Mouse (Mus musculus): ENCODE measurements at regions not wholly inside any gene's neighbourhood (a gene's known extent, or its start where the extent isn't known, plus 50 kb on each side); places are given as distances from the start of the nearest gene placed in this dataset.

DNA sequence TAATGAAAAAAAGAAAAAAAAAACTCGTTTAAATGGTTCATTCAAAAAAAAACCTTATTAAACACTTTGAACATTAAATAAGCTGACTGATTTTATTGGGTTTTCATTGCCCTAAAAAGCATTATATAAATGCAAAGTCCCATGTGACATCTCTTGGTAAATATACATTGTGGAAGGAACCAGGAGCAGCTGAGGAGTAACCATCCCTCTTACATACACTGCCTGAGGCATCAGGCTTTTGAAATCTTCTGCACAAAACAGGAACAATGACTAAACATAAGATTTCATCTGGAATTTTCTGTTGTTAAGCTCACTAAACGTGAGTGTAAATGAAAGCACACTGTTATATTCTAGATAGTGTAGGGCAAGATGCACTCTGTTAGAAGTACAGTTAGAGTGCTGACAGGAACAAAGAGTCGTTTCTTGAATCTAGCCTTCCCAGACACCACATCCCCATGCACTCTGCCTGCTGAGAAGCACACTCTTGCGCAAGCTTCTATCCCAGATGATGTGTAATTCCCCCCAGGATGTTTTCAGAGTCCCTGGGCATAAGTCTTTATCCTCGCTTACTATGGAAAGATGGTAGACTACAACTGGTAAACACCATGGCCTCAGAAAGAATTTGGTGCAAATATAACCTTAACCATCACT is 125.0 kb upstream of the BC052040 start:
- no peaks in the 10 kb centered on the region for H3K4me1 ChIP-seq (ENCODE audit: control insufficient read depth, insufficient read depth, low read length)
- no peak overlapping the region for H3K4me3 ChIP-seq (ENCODE audit: insufficient read depth, low read length)
- H3K27ac ChIP-seq (ENCODE audit: insufficient read depth, low read depth, low read length), result no peak overlapping the region
- TF ChIP-seq POLR2A (IDR thresholded peaks at IDR 0.05; ENCODE audit: borderline replicate concordance, low read depth, low read length) (no peak), CTCF (IDR thresholded peaks at IDR 0.05; ENCODE audit: low read depth, low read length) (no peak)

DNA sequence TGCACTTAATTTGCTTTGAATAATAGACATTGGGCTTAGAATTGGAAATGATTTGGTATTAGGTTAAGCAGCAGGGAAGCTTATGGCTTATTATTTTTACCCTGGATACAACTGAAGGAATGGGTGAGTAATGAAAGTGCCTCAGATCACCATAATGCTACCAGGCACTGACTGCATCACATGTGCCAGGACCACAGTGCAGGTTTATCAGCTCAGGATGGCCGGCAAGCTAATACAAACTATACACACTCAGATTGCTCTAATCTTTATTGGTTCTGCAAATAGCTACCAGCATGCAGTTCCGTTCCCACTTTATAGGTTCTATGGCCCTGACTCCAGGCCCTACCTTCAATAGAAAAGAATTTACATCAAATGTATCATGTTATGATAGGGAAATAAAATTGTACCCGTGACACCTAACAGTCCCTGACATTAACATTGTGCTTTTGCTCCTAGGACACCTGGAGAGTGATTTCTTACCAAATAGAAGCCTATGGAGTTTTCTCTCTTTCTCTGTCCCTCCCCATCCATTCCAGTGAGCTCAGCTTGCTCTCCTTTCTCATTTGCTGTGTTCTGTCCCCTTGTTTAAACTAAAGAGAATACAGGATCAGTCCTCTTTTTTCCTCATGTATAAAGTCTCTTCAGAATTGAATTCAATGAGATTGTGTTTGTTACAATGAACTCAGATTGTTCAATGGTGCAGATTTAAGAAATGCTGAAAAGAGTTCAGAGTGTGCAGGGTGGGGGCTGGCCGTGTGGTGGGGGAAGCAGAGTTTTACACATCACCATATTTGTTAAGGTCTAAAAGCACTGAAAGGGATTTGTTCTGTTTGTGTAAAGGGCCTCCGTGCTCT is 121.3 kb upstream of the BC052040 start:
- H3K27ac ChIP-seq (ENCODE audit: insufficient read depth, low read depth, low read length), result no peak overlapping the region
- TF ChIP-seq CTCF (IDR thresholded peaks at IDR 0.05; ENCODE audit: low read depth, low read length) (no peak), POLR2A (IDR thresholded peaks at IDR 0.05; ENCODE audit: borderline replicate concordance, low read depth, low read length) (no peak)
- no peak overlapping the region for H3K4me3 ChIP-seq (ENCODE audit: insufficient read depth, low read length)
- no peaks in the 10 kb centered on the region for H3K4me1 ChIP-seq (ENCODE audit: control insufficient read depth, insufficient read depth, low read length)

DNA sequence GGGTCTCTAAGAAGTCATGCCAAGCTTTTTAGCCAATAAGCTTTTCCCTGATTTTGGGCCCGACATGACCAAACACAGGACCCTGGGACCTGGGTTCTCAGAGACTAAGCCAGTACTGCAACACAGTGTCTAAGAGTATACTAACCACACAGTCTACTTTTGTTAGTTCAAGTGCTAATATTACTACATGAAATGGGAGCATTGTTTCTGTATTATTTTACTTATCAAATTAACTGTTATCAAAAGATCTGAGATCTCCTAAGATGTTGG is 120.7 kb upstream of the BC052040 start:
- TF ChIP-seq POLR2A (IDR thresholded peaks at IDR 0.05; ENCODE audit: borderline replicate concordance, low read depth, low read length) (no peak), CTCF (IDR thresholded peaks at IDR 0.05; ENCODE audit: low read depth, low read length) (no peak)
- Histone ChIP-seq H3K4me1 (ENCODE audit: control insufficient read depth, insufficient read depth, low read length) (no peaks in the 10 kb centered on the region), H3K4me3 (ENCODE audit: insufficient read depth, low read length) (no peak overlapping the region), H3K27ac (ENCODE audit: insufficient read depth, low read depth, low read length) (no peak overlapping the region)

DNA sequence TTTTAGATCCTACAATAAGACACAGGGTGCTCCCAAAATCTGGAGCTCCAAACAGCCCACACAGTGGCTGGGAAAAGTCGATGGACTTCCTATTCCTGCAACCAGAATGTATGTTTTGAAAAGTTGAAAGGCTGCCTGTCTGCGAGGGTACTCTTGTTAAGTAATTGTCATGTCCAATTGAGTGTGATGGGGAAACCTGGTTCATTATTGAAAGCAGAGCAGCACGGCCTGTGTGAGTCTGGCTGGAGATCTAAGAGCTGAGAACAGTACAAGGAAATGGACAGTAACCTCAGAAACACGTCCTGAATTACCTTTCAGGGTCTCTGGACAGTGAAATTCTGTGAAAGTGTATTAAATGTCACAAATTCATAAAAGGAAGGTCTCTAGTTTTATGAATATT is 115.3 kb upstream of the BC052040 start:
- Histone ChIP-seq H3K4me3 (ENCODE audit: insufficient read depth, low read length) (no peak overlapping the region), H3K27ac (ENCODE audit: insufficient read depth, low read depth, low read length) (no peak overlapping the region), H3K4me1 (ENCODE audit: control insufficient read depth, insufficient read depth, low read length) (no peaks in the 10 kb centered on the region)
- TF ChIP-seq CTCF (IDR thresholded peaks at IDR 0.05; ENCODE audit: low read depth, low read length) (no peak), POLR2A (IDR thresholded peaks at IDR 0.05; ENCODE audit: borderline replicate concordance, low read depth, low read length) (no peak)

DNA sequence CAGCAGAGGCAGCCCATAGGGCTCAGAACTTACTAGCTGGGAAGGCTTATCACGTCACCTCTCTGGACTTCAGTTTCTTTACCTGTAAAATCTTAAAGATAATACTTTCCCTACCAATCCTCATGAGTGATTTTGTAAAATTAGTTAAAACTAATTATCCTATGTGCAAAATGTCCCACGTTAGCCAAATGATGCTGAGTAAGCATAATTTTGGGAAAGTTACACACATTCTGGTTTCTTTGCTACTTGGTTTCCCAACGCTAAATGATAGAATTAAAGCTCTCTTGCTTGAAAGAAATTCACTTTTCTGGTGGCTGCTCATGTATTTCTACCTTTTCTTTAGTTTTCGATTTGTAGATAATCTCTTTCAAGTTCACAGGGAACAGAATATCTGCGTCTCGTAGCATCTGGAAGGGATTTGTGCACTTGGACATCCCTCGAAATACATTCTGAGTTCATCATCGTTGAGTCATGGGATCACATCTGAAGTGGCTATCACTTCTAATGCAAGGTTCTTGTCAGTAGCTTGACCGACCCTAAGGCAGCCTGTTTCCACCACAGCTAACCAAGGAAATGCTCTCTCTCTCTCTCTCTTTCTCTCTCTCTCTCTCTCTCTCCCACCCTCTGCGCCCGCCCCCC is 114.3 kb upstream of the BC052040 start:
- H3K4me1 ChIP-seq (ENCODE audit: control insufficient read depth, insufficient read depth, low read length), result no peaks in the 10 kb centered on the region
- H3K4me3 ChIP-seq (ENCODE audit: insufficient read depth, low read length), result no peak overlapping the region
- H3K27ac ChIP-seq (ENCODE audit: insufficient read depth, low read depth, low read length), result no peak overlapping the region
- TF ChIP-seq POLR2A (IDR thresholded peaks at IDR 0.05; ENCODE audit: borderline replicate concordance, low read depth, low read length) (no peak), CTCF (IDR thresholded peaks at IDR 0.05; ENCODE audit: low read depth, low read length) (no peak)

DNA sequence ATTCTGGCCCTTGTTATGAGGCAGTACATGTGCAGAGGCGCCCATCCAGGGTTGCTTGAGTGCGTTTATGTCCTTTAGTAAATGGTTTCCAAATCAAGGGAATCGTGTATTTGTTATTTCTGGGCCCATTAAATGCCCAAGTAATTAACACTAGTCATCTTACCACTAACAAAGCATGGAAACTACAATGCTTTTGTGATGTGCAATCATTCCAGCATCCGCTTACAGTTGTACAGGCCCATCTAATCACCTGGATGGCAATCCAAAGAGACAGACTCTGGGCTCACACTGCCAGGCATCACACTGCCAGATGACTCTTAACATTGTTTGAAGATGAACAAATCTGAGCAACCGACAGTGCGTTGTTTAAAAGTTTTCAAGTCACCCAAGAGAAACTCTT is 113.6 kb upstream of the BC052040 start:
- Histone ChIP-seq H3K27ac (ENCODE audit: insufficient read depth, low read depth, low read length) (no peak overlapping the region), H3K4me3 (ENCODE audit: insufficient read depth, low read length) (no peak overlapping the region), H3K4me1 (ENCODE audit: control insufficient read depth, insufficient read depth, low read length) (no peaks in the 10 kb centered on the region)
- no peak for TF ChIP-seq CTCF (IDR thresholded peaks at IDR 0.05; ENCODE audit: low read depth, low read length)
- no peak for TF ChIP-seq POLR2A (IDR thresholded peaks at IDR 0.05; ENCODE audit: borderline replicate concordance, low read depth, low read length)

DNA sequence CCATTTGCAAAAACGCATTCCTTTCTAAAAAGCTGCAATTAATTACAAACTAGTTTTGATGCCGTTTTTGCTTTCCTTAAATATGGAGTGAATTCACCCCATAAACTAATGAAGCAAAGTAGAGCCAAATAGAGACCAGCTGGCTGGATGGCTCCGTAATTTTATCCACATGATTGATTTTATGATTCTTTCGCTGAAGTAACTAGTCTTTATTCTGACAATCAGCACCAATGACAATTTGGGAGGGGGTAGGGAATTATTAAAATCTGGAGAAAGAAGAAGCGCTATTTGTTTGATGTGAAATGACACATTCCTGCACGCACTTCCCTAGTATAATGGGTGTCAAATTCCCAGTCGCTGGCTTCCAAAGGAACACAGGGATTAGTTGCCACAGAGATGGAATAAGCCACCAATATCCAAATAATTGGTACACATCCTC is 113.0 kb upstream of the BC052040 start:
- TF ChIP-seq POLR2A (IDR thresholded peaks at IDR 0.05; ENCODE audit: borderline replicate concordance, low read depth, low read length) (no peak), CTCF (IDR thresholded peaks at IDR 0.05; ENCODE audit: low read depth, low read length) (no peak)
- Histone ChIP-seq H3K4me3 (ENCODE audit: insufficient read depth, low read length) (no peak overlapping the region), H3K27ac (ENCODE audit: insufficient read depth, low read depth, low read length) (no peak overlapping the region), H3K4me1 (ENCODE audit: control insufficient read depth, insufficient read depth, low read length) (no peaks in the 10 kb centered on the region)

DNA sequence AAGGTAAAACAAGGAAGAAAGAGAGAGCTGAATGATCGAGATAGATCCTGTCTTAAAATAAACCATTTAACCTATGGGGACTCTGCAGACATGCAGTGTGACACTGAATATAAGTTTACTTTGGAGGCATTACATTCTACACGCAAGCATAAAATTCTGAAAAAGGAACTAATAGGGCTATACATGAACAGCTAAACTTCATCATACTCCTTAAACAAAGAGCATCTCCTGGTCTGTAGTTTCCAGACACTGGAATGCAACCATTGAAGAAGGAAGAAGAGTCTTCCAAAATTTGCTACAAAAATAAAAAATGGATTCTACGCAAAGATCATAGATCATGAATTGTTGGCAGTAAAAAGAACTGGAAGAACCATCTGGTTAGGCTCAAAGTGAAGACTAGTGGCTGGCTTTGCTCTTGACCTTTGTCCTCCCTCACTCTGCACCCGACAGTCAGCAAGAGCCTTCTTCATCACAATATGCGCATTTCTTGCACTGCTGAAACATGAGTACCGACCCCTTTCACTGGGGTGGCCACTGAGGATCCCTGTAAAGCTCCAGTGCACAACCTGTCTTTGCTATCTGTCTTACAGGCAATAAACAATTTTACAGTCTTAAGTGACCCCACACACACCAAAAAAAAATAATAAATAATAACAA is 112.2 kb upstream of the BC052040 start:
- Histone ChIP-seq H3K4me1 (ENCODE audit: control insufficient read depth, insufficient read depth, low read length) (no peaks in the 10 kb centered on the region), H3K27ac (ENCODE audit: insufficient read depth, low read depth, low read length) (no peak overlapping the region), H3K4me3 (ENCODE audit: insufficient read depth, low read length) (no peak overlapping the region)
- no peak for TF ChIP-seq POLR2A (IDR thresholded peaks at IDR 0.05; ENCODE audit: borderline replicate concordance, low read depth, low read length)
- TF ChIP-seq CTCF (IDR thresholded peaks at IDR 0.05; ENCODE audit: low read depth, low read length), result no peak

DNA sequence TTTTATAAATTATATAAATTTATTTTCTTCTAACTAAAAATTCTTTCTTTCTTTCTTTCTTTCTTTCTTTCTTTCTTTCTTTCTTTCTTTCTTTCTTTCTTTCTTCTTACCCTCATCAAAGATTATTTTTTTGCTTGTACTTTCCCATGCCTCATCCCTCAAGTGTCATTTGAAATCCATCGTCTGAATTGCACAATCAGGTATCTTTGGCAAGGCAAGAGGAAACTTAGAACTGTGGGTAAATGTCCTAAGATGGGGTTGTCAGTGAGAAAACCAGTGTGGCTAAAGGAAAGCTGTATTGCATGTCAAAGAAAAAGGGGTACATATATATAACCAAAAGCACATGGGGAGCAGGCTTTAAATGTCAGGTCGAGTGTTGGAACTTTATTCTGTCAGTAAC is 109.1 kb upstream of the BC052040 start:
- TF ChIP-seq CTCF (IDR thresholded peaks at IDR 0.05; ENCODE audit: low read depth, low read length) (no peak), POLR2A (IDR thresholded peaks at IDR 0.05; ENCODE audit: borderline replicate concordance, low read depth, low read length) (no peak)
- Histone ChIP-seq H3K27ac (ENCODE audit: insufficient read depth, low read depth, low read length) (no peak overlapping the region), H3K4me1 (ENCODE audit: control insufficient read depth, insufficient read depth, low read length) (no peaks in the 10 kb centered on the region), H3K4me3 (ENCODE audit: insufficient read depth, low read length) (no peak overlapping the region)
